Mouse (Mus musculus): ENCODE measurements around the gene Ankrd7.

DNA sequence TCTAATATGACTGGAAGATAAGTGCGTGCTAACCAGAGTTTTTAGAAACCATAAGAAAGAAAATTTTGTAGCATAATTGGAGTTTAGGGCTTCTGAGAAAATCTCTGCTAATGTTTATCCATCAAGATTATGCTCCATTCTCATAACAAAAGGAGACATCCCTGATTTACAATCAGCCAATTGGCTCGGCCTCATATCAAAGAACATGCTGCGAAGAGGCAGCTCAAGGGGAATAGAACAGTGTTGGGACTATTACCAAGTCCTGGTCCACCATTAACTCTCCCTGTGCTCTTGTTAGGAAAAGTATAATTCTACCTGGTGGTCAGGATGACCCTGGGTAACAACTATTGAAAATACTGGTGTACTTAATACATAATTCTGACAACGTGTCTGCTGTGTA, 50.4 kb downstream of the Ankrd7 start:
- TF ChIP-seq GATA1 (IDR thresholded peaks at IDR 0.05; ENCODE audit: borderline replicate concordance, low read length) (no peak), FLI1 (IDR thresholded peaks at IDR 0.05; ENCODE audit: low read length) (no peak)

Measured in megakaryocyte, embryonic 14.5 days (primary cell).